Mouse (Mus musculus) olfactory bulb, adult 2 months (tissue): ENCODE measurements around the gene Jarid2.

Source experiments
- CTCF ChIP-seq: fragments of 200-500 bp; IDR thresholded peaks from 2 replicates; pipeline ENCODE4 v1.5.1; 2012; ENCODE audit warnings: low read depth, mild to moderate bottlenecking, low read length, moderate library complexity; ENCODE audit not compliant: insufficient read depth
- POLR2A ChIP-seq: fragments of 200-500 bp; IDR thresholded peaks from 2 replicates; pipeline ENCODE4 v1.6.1; 2012; ENCODE audit warnings: mild to moderate bottlenecking, low read depth, low read length, moderate library complexity; ENCODE audit not compliant: insufficient read depth

DNA sequence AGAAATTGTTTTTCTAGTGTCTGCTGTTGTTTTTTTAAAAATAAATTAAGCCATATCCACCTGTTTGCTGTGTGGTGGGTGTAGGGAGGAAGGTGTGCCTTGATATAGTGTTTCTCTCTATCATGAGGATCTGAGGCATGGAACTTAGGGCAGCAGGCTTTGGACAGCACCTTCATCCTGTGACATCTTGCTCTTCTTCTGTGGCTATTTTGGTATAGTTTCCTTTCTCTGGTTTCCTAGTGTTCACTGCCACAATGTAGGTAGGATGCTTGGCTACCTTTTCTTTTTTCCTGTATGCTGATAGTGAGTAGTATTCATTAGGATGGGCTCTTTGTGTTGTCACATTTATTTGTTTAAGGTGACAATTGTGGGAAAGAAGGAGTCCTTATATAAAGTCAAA lies 69.9 kb downstream of the Jarid2 start:
- TF ChIP-seq CTCF (no peak), POLR2A (no peak)
